Mouse (Mus musculus) liver, adult 2 months (tissue): ENCODE results near the gene Dynlrb2. TPM values are rescaled to one million over a fixed set of nuclear protein-coding genes. Genes with fewer than 3 reads are reported as not detected.
A peak's percentile ranks its signal among the peaks of the same experiment; 100 is the strongest.

Experiments used
- DNase-seq: peaks from one replicate; pipeline ENCODE4 v3.0.0-alpha.2; 2011; ENCODE audit warnings: low read depth, low spot score; ENCODE audit errors: extremely low read depth
- H3K27ac ChIP-seq: fragments of 200-500 bp; replicated peaks from 2 replicates; pipeline ENCODE4 v1.5.1; 2012; ENCODE audit warnings: low read depth, mild to moderate bottlenecking, control low read depth, inconsistent platforms, low read length; ENCODE audit not compliant: insufficient read depth
- H3K27me3 ChIP-seq: fragments of 200-500 bp; 2 replicates; pipeline ENCODE4 v1.6.1; 2012; ENCODE audit warnings: mild to moderate bottlenecking, moderate library complexity, low read length, inconsistent platforms; ENCODE audit not compliant: control insufficient read depth, insufficient read depth
- H3K36me3 ChIP-seq: fragments of 200-500 bp; 2 replicates; pipeline ENCODE4 v1.6.1; 2012; ENCODE audit warnings: low read length, inconsistent platforms; ENCODE audit not compliant: control insufficient read depth, insufficient read depth
- H3K4me1 ChIP-seq: fragments of 200-500 bp; 2 replicates; pipeline ENCODE4 v1.6.1; 2011; ENCODE audit warnings: low read length; ENCODE audit not compliant: control insufficient read depth, insufficient read depth
- H3K4me3 ChIP-seq: fragments of 200-500 bp; 2 replicates; pipeline ENCODE4 v1.5.1; 2011; ENCODE audit warnings: low read depth, mild to moderate bottlenecking, control low read depth, low read length, moderate library complexity; ENCODE audit not compliant: insufficient read depth
- H3K79me2 ChIP-seq: fragments of 200-500 bp; 2 replicates; pipeline ENCODE4 v1.6.1; 2012; ENCODE audit warnings: inconsistent platforms, mild to moderate bottlenecking, low read length, moderate library complexity; ENCODE audit not compliant: control insufficient read depth, insufficient read depth
- H3K9ac ChIP-seq: fragments of 200-500 bp; 2 replicates; pipeline ENCODE4 v1.6.1; 2012; ENCODE audit warnings: low read depth, mild to moderate bottlenecking, control low read depth, inconsistent platforms, low read length
- CTCF ChIP-seq: fragments of 200-500 bp; IDR thresholded peaks from 2 replicates; pipeline ENCODE4 v1.5.1; 2011; ENCODE audit warnings: low read depth, low read length, control low read depth
- POLR2A ChIP-seq: fragments of 200-500 bp; IDR thresholded peaks from 2 replicates; pipeline ENCODE4 v1.6.1; 2011; ENCODE audit warnings: low read length, control low read depth; ENCODE audit not compliant: insufficient read depth; ENCODE audit errors: extremely low read depth
- WGBS: fragments of 180-500 bp; shearing (Covaris S2); methylation state at CpG from one replicate; pipeline ENCODE4 v1.1.7; 2018; 5-methylcytosine and 5-hydroxymethylcytosine counted together
- polyA plus RNA-seq: library from polyadenylated mRNA; depleted of rRNA; stranded (reverse); fragments of >200 nt; gene quantifications from 2 replicates; pipeline ENCODE4 v1.2.3, GENCODE M21; 2012
- total RNA-seq: library from RNA; depleted of rRNA; stranded (reverse); fragments of >200 nt; gene quantifications from 2 replicates; pipeline ENCODE4 v1.2.3, GENCODE M21; 2014

The Dynlrb2 gene
- total and polyA plus RNA-seq, 2 experiments: not detected

- no peak for DNase-seq
- no peaks in the 10 kb centered on the region for H3K27me3 ChIP-seq
- H3K4me3 ChIP-seq: no peak overlapping the region
- no peaks in the 10 kb centered on the region for H3K36me3 ChIP-seq
- no peak overlapping the region for H3K9ac ChIP-seq
- H3K27ac ChIP-seq: no peak overlapping the region
- no peak for TF ChIP-seq CTCF
- no peak for TF ChIP-seq POLR2A
- no peaks in the 10 kb centered on the region for H3K79me2 ChIP-seq
- no peaks in the 10 kb centered on the region for H3K4me1 ChIP-seq
These were observed 26.1 kb upstream of the Dynlrb2 start for GRCm38 (mm10) chr8:116478681-116479080.

- Histone ChIP-seq H3K4me1 (no peaks in the 10 kb centered on the region), H3K27ac (no peak overlapping the region), H3K27me3 (no peaks in the 10 kb centered on the region), H3K9ac (no peak overlapping the region), H3K36me3 (no peaks in the 10 kb centered on the region), H3K4me3 (no peak overlapping the region), H3K79me2 (no peaks in the 10 kb centered on the region)
- WGBS: 9% methylated on average over 7 of the region's 7 CpGs
- TF ChIP-seq CTCF (peak; percentile 69; the same call in 1 of the 2 replicates), POLR2A (no peak)
- peak; percentile 54 for DNase-seq
These were observed 23.9 kb upstream of the Dynlrb2 start for GRCm38 (mm10) chr8:116480894-116481293.

GRCm38 (mm10) chr8:116482738-116483137, 22.0 kb upstream of the Dynlrb2 start:
- H3K4me1 ChIP-seq: no peaks in the 10 kb centered on the region
- no peak overlapping the region for H3K9ac ChIP-seq
- TF ChIP-seq POLR2A (no peak), CTCF (no peak)
- H3K27me3 ChIP-seq: no peaks in the 10 kb centered on the region
- no peaks in the 10 kb centered on the region for H3K79me2 ChIP-seq
- DNase-seq: no peak
- 72% methylated on average over 3 of the region's 3 CpGs for WGBS
- H3K4me3 ChIP-seq: no peak overlapping the region
- H3K27ac ChIP-seq: no peak overlapping the region
- H3K36me3 ChIP-seq: no peaks in the 10 kb centered on the region

GRCm38 (mm10) chr8:116484087-116484486, 20.7 kb upstream of the Dynlrb2 start:
- H3K9ac ChIP-seq: no peak overlapping the region
- peak; percentile 37 for DNase-seq

GRCm38 (mm10) chr8:116488546-116488945, 16.2 kb upstream of the Dynlrb2 start:
- 89% methylated on average over 2 of the region's 2 CpGs for WGBS

More at GRCm38 (mm10) chr8:116484087-116484486, 20.7 kb upstream of the Dynlrb2 start:
- H3K79me2 ChIP-seq: no peaks in the 10 kb centered on the region
- 23% methylated on average over 2 of the region's 2 CpGs for WGBS
- no peaks in the 10 kb centered on the region for H3K27me3 ChIP-seq
- no peaks in the 10 kb centered on the region for H3K4me1 ChIP-seq
- no peak overlapping the region for H3K27ac ChIP-seq
- no peak overlapping the region for H3K4me3 ChIP-seq
- TF ChIP-seq POLR2A (no peak), CTCF (peak; percentile 52)
- H3K36me3 ChIP-seq: no peaks in the 10 kb centered on the region

GRCm38 (mm10) chr8:116500057-116500809, 4.5 kb upstream of the Dynlrb2 start:
- Histone ChIP-seq H3K27ac (0 out of 2 replicates have a peak overlapping the region, but pooled peaks have one; percentile 18), H3K27me3 (no peaks in the 10 kb centered on the region), H3K4me1 (peaks cover 2% of the 10 kb centered on the region; the same call in 1 of the 2 replicates), H3K9ac (no peak overlapping the region), H3K79me2 (no peaks in the 10 kb centered on the region), H3K4me3 (no peak overlapping the region), H3K36me3 (no peaks in the 10 kb centered on the region)
- TF ChIP-seq CTCF: no peak
- no peak for TF ChIP-seq POLR2A
- DNase-seq: peak; percentile 89
- WGBS: 65% methylated on average over 7 of the region's 7 CpGs

More at GRCm38 (mm10) chr8:116488546-116488945, 16.2 kb upstream of the Dynlrb2 start:
- Histone ChIP-seq H3K4me1 (no peaks in the 10 kb centered on the region), H3K79me2 (no peaks in the 10 kb centered on the region), H3K27ac (no peak overlapping the region), H3K27me3 (no peaks in the 10 kb centered on the region), H3K4me3 (no peak overlapping the region), H3K9ac (no peak overlapping the region), H3K36me3 (no peaks in the 10 kb centered on the region)
- TF ChIP-seq CTCF (no peak), POLR2A (no peak)
- no peak for DNase-seq
